Mouse (Mus musculus): Measurements from ENCODE around the gene Htr1b. TPM values are rescaled to one million over a fixed set of nuclear protein-coding genes. Genes with fewer than 3 reads are reported as not detected.

The Htr1b gene
- polyA plus RNA-seq, 1 experiment from 2014 or later, result 1.1 TPM

DNA sequence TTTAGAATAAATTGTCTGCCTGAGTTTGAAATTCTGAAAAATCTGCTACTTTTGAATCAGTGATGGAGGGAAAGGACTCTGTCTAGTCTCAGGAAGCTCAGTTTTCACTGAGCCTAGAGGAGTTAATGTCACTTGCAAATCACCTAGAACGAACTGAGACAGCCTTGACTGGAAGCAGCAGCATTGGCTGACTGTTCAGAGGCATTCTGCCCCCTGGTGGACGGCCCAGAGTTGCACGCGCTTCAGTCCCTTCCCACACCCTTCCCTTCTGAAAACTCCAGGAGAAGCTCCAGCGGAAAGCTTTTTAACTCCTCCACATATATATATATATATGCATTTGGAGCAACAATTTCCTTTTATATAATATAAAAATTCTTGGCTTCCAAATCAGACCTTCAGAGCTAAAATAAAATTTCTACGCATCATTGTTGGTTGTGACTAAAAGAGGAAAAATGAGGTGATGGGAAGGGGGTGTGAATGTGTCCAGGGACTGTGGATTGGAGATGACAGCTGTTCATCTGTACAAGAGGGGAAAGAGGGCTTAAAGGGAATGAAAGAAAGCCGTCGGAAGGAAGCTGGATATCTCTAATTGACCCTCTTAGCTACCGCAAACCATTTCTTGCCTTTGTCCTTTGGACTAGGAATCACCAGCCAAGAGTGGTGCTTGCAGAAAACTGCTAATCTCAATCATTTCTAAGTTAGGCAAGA is 6.6 kb downstream of the Htr1b start:
- no peaks in the 10 kb centered on the region for H3K4me1 ChIP-seq (replicated peaks; ENCODE audit: control insufficient read depth, insufficient read depth, low read length)
- peaks cover 3% of the 10 kb centered on the region for H3K27me3 ChIP-seq (ENCODE audit: control insufficient read depth, insufficient read depth, low read length)
- DNase-seq (ENCODE audit: low spot score) (peak; percentile 89), ATAC-seq (ENCODE audit: low FRiP score) (peak; percentile 81)
- no peak overlapping the region for H3K27ac ChIP-seq (ENCODE audit: low read depth, low read length)
- H3K9ac ChIP-seq (ENCODE audit: low read depth, low read length), result no peak overlapping the region
- no peak overlapping the region for H3K4me2 ChIP-seq (replicated peaks; ENCODE audit: low read depth, low read length)
- no peaks in the 10 kb centered on the region for H3K36me3 ChIP-seq (ENCODE audit: control insufficient read depth, insufficient read depth, low read length)
- no peaks in the 10 kb centered on the region for H3K9me3 ChIP-seq (ENCODE audit: control insufficient read depth, low read length)
- H3K4me3 ChIP-seq (ENCODE audit: low read depth, low read length), result no peak overlapping the region
- 32% methylated on average over 9 of the region's 9 CpGs for WGBS

DNA sequence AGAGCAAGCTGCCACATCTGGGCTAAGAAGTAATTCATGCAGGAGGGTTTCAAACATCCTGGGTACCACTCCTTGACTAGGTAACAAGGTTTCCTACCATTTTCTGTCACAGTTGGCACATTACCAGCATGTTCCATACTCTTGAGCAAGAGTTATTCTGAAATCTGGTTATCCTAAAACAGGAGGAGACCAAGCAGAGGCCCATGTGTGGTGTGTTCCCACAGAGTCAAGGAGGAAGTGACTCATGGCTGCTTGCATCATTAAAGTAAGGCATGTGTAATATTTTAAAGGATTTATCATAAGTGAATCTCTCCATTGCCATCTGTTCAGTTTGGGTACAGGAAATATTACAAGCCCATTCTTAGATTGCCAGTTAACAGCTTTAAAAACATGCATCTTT is 7.7 kb downstream of the Htr1b start:
- DNase-seq (ENCODE audit: low spot score) (no peak), ATAC-seq (ENCODE audit: low FRiP score) (no peak)
- no peak overlapping the region for H3K4me2 ChIP-seq (replicated peaks; ENCODE audit: low read depth, low read length)
- no peak overlapping the region for H3K4me3 ChIP-seq (ENCODE audit: low read depth, low read length)
- H3K9me3 ChIP-seq (ENCODE audit: control insufficient read depth, low read length), result no peaks in the 10 kb centered on the region
- H3K36me3 ChIP-seq (ENCODE audit: control insufficient read depth, insufficient read depth, low read length), result no peaks in the 10 kb centered on the region
- H3K9ac ChIP-seq (ENCODE audit: low read depth, low read length), result no peak overlapping the region
- no peak overlapping the region for H3K27ac ChIP-seq (ENCODE audit: low read depth, low read length)
- no peaks in the 10 kb centered on the region for H3K4me1 ChIP-seq (replicated peaks; ENCODE audit: control insufficient read depth, insufficient read depth, low read length)
- H3K27me3 ChIP-seq (ENCODE audit: control insufficient read depth, insufficient read depth, low read length), result no peaks in the 10 kb centered on the region

DNA sequence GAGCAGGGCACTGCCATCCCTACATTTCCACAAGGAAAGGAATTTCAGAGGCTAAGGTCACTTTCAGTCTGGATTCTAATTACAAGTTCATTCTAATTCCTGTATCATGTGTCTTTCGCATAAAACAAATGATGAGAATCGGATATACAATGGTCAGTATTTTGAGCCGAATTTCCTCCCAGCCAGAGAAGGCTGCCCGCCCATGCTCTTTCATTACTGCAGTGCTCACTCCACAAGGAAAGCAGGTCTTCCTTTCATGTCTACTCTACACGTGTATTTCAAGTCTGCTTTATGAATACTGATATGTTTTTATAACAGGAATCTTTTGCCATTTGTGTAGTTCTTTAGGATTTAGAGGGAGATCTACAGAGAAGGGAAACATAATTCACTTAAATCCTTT is 10.8 kb downstream of the Htr1b start:
- no peak overlapping the region for H3K9ac ChIP-seq (ENCODE audit: low read depth, low read length)
- DNase-seq (ENCODE audit: low spot score) (no peak), ATAC-seq (ENCODE audit: low FRiP score) (no peak)
- no peaks in the 10 kb centered on the region for H3K9me3 ChIP-seq (ENCODE audit: control insufficient read depth, low read length)
- H3K27me3 ChIP-seq (ENCODE audit: control insufficient read depth, insufficient read depth, low read length), result no peaks in the 10 kb centered on the region
- no peak overlapping the region for H3K4me2 ChIP-seq (replicated peaks; ENCODE audit: low read depth, low read length)
- WGBS, result 58% methylated on average over 5 of the region's 5 CpGs
- no peak overlapping the region for H3K4me3 ChIP-seq (ENCODE audit: low read depth, low read length)
- no peaks in the 10 kb centered on the region for H3K4me1 ChIP-seq (replicated peaks; ENCODE audit: control insufficient read depth, insufficient read depth, low read length)
- H3K27ac ChIP-seq (ENCODE audit: low read depth, low read length), result no peak overlapping the region
- H3K36me3 ChIP-seq (ENCODE audit: control insufficient read depth, insufficient read depth, low read length), result no peaks in the 10 kb centered on the region

DNA sequence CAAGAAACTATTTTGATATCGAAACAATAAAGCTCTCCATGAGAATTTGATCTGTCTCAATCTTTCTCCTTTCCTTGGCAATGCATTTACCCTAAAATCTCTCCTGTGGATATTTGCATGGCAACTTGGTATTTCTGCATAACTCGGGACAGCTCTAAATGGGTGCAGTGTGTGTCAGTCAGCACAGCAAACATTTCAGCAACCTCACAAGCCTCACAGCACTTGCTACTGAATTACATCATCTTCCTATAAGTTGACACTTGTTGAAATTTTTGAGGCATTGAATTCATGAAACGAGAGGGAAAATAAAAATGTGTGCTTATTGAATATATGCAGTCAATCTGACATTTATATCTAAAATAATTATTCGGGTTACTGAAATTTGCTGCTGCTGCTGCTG is 22.6 kb downstream of the Htr1b start:
- Histone ChIP-seq H3K4me3 (ENCODE audit: low read depth, low read length) (no peak overlapping the region), H3K4me2 (replicated peaks; ENCODE audit: low read depth, low read length) (no peak overlapping the region), H3K9me3 (ENCODE audit: control insufficient read depth, low read length) (no peaks in the 10 kb centered on the region), H3K27ac (ENCODE audit: low read depth, low read length) (no peak overlapping the region), H3K27me3 (ENCODE audit: control insufficient read depth, insufficient read depth, low read length) (no peaks in the 10 kb centered on the region), H3K36me3 (ENCODE audit: control insufficient read depth, insufficient read depth, low read length) (no peaks in the 10 kb centered on the region), H3K4me1 (replicated peaks; ENCODE audit: control insufficient read depth, insufficient read depth, low read length) (no peaks in the 10 kb centered on the region), H3K9ac (ENCODE audit: low read depth, low read length) (no peak overlapping the region)
- ATAC-seq (ENCODE audit: low FRiP score), result no peak
- WGBS, result 86% methylated on average over 4 of the region's 4 CpGs
- DNase-seq (ENCODE audit: low spot score), result no peak

Other genes starting within 250 kb of the Htr1b start
- gene Mei4, start 229.8 kb upstream of the Htr1b start, polyA plus RNA-seq (2014; fragmentation: Nextera tagmentation; extraction: Ambion mirVana), result 0.67 and 0.79 TPM in 2 replicates